Mouse (Mus musculus) adrenal gland, postnatal 10 days (tissue): Measurements from ENCODE around the gene Prdm15. TPM values are rescaled to one million over a fixed set of nuclear protein-coding genes. Genes with fewer than 3 reads are reported as not detected.

Experiments used
- DNase-seq: peaks from one replicate; pipeline ENCODE4 v3.0.0; 2021; ENCODE audit warnings: mixed read lengths
- total RNA-seq, 2 experiments: library from RNA; stranded (reverse); gene quantifications; 2 replicates each; pipeline ENCODE4 v1.2.3; 2021

Prdm15 gene
- total RNA-seq, 2 experiments from 2014 or later: 7.7 to 12.6 TPM

DNA sequence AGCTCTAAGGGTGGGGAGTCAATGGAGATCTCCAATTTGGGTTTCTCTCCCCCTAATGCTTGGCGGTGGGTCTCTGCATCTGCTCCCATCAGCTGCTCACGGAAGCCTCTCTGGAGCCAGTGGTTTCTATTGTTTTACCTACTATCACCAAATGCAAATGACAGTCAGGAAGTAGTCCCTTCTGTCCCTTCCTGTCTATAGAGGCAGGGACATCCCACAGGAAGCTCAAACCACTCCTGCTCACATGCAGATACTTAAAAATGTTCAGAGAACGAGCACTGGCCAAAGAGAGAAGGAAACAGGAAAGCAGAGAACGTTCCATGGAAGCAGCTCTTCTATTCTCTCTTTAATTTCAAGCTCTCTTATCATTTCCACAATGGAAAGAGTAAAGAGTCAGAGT is 32.1 kb downstream of the Prdm15 start:
- DNase-seq: no peak

DNA sequence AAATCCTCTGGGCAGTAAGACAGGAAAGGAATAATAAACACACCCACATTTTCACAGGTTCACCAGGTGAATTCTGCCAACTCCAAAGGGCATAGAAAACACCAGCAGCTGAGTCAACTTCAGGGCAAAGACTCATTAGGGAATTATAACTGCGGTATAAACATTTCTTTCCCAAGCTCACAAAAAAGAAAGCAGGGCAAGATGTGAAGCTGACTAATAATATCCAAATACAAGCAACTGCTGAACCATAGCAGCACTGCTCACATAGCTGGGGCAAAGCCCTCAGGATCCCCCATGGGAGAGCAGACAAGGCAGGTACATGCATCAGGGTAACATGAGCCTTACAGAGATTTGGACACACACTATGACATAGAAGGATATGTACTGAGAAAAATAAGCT is 34.2 kb downstream of the Prdm15 start:
- DNase-seq: no peak

DNA sequence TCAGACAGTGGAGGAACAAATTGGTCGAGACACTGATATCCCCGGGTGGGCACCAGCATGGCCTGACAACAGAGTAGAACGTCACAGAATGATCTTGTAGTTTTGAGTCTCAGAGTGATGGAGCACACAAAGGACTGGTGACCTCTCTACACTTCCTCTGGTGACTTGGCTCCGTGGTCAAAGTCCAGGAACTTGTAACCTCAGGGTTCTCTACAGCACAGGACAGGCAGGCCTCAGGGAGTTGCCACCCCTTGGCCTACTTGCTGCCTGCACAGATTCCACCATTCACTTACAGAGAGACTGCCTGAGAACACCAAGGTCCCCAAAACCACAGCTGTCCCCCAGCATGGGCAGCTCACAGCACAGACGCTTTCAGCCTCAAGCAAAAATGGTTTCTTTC is 36.4 kb downstream of the Prdm15 start:
- no peak for DNase-seq

DNA sequence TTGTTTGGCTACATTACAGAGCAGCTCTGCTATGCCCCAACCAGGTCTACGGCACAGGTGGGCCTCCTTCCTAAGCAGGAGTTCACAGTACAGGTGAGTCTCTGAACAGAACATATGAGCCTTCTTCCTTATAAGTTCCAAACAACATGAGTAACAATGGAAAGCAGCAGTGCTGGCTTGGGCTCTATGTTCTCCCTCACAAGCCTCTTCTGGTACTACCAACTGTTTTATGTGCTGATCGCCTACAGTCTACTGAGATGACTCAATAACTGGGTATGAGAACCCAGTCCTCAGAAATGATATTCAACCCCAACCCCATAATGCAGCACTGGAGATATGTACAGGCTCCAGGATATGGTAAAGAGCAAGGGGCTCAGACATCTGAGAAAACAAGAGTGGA is 37.6 kb downstream of the Prdm15 start:
- no peak for DNase-seq

DNA sequence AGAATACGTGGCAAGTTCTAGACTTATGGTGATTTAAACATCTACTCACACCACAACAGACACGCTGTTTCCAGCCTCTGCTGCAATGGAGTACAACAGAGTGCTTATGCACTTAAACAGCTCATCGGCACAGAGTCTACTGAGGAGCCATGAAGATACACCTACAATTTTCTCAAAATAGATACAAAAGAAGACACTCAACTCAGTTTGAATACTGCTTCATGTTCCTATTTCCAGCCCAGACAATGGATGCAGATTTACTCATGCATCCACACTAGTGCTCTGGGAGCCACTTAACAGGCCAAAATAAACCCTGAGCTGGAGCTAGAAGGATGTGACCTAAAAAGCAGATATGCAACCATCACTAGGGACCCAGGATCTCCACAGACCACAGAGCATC is 42.8 kb downstream of the Prdm15 start:
- DNase-seq: no peak

DNA sequence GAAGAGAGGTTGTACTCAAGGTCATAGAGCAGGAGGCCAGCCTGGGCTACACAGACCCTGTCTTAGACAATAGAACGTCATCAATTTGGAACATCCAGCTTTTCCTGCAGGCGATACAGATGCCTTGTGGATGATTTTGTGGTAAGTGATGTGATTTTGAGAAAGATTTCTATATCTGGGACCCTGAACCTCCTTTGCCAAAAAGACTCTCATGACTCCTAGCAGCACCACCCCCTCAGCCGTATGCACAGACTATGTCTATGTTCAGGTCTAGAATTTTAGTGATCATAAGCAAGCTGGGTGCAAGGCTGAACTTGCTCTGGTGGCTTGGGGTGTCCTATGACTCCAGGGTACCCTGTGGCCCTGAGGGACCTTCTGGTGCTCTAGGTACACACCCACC is 46.0 kb downstream of the Prdm15 start:
- DNase-seq: no peak

DNA sequence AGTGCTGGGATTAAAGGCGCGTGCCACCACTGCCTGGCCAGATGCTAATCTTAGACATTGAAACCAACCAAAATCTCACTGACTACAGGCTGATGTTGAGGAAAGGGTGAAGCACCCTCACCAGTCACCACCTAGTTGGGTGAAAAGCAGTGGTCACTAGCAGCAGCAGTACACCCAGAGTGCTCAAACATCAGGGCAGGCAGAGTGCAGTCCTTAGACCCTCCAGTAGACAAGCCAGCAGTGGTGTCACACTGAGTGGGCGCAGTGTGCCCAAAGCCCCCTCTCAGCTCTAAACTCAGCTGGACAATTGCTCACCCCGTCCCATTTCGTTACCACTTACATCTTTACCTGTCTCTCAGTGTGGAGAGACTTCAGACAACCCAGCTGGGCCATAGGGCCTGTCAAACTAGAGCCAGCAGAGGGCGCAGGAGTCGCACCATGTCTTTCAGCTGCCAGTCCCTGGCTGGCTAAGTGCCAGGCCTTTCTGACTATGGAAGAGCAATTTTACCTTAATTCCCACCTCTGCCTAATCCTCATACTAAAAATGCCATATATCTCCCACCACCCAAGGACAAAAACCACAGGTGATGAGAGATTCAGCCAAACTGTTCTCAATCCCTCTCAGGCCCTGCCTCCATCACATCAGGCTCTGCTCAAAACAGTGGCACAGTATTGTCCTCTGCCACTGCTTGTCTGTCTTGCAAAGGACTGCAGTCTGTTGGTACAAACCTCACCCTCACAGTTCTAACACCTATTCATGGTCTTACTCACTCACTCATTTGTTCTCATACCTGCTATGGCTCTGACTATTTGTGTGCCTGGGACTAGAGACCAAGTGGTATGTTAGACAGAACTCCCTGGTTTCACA is 46.7 kb downstream of the Prdm15 start:
- DNase-seq: peak; percentile 91

DNA sequence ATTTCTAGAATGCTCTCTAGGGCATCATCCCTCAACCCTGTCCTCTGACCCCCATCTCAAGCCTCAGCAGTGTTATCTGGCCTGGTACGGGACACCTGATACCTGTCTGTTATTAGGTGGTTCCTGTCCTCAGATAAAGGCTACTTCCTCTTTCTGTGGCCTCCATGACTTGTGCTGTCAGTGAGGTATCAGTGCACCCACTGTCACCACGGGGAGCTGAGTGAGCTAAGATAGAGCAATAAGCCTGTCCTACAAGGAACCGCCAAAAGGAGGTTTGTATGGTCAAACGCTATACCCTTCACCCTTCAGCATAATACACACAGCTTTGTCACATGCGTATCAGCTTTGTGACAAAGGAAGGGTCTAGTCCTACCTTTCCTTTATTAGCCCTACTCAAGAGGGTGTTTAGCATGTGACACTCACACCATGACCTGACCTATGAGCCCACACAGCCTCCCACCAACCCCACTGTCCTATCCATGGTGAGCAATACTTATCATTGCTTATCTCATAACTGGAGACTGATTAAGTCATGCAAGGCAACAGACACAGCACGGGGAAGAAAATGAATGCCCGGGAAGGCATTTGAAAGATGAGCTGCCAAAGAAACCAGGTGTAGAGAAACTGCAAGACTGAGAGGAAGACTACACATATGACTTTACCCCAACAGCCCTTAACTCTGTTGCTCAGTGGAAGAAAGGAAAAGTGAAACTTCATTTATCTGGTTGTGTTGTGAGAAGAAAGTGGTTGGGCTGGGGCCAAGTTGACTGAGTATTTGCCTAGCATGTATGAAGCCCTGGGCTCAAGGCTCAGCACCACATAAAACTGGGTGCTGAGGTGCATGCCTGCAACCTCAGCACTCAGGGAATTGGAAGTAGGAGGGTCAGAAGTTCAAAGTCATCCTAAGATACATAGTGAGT is 53.4 kb downstream of the Prdm15 start:
- DNase-seq: no peak

DNA sequence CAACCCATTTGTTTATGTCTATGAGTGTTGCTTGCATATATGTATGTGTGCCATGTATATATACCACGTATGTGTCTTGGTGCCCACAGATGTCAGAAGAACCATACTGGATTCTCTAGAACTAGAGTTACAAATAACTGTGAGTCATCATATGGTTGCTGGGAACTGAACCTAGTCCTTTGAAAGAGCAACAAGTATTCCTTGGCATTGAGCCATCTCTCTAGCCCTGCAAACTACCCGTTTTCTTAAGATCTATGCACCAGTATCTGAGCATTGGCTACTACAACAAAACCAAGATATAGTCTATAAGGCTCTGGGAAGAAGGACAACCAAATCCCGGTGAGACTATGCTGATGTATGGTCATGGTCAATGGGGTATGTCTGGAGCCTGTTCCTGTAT is 54.4 kb downstream of the Prdm15 start:
- DNase-seq: no peak

DNA sequence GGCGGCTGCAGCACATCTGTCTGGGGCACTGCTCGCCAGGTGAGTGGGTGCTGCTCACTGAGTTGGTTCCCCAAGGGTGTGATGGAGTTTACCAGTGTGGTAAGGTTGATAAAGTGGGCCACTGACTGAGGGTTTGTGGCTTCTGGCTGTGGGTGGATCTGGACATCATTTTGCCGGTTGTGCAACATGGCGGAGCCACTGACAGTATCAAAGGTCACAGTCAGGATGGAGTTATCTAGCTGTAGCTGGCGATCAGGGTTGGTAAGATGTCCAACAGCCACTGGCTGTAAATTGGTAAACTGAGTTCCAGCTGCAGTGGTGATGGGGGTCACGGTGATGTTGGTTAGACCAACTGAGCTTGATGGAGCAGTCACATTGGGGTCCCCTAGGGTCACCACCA is 57.4 kb downstream of the Prdm15 start:
- no peak for DNase-seq

DNA sequence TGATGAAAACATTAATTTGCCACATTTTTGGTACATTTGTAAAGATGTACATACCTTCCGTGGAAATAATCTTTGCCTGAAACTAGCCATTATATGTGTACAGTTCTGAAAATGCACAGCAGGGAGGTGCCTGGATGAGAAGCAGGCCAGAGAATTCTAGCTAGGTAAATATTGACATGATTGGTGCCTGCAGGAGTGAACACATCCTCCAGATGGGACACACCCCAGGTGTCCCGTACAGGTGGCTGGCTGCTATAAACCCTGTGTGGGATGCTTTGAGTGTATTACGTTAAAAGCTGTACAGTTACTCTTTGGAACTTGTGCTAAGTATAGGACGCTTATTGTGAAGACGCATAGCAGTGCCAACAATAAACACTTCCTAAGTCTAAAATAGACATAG is 68.6 kb downstream of the Prdm15 start:
- no peak for DNase-seq

DNA sequence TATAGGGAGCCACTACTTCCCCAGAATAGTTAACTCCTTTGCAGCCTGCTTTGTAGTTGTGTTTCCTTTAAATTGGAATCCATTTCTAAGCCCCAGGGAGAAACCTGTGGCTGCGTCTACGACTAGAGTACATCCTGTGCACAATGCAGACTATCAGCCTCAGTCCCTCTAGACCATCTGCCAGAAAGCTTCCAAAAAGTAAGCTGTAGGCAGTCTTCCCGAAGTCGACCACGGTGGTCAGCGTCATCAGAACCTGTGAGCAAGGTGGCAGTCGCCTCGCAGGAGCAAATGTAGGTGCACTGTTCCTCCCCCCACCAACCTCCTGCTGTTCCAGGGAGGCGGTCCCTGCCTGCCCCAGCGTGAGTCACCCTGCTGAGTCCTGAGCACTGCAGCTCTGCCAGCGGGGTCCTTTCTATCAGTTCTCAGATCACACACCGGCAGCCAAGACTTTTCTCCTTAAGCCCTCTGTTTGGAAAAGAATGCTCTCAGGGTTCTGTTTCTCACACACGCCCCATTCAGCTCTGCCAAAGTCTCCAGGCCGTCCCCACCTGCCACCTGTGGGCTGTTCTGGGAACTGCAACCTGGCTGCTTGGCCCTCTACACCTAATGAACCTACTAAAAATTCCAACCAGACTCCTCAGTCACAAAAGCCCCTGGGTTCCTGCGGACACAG is 73.2 kb downstream of the Prdm15 start:
- peak; percentile 90 for DNase-seq

DNA sequence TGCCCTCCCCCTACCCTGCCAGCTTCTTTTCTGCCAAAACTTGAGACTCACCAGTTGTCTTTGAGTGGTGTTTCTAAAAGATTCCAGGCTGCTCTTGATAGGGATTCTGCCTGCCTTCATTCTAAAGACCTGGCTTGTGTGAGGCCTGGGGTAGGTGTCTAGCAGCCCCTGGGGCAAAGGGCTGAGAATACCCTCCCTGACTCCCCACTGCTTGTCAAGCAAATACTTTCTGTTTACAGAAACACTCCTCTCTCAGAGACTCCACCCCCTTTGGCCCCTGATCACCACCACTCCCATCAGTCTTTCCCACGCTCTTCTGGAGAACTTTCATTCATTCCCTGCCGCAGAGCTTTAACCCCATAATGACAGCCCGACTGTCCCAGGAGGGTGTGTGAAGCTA is 85.1 kb downstream of the Prdm15 start:
- no peak for DNase-seq

DNA sequence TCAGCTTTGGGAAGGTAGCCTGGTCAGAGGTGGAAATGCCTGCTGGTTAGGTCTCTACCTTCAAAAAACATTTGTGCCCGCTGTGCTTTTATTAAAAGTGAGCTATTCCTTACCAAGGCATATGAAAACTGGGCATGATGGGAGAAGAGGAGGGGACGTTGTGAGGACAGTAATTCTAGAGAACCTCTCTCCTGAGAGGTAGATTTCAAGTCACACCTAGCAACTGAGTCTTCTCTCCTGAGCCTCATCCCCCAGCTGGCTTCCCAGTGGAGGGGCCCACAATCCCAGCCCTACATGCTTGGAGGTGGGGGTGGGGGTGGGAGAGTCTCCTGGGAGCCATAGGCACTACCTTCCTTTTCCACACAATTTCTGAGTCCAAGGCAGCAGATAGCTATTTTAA is 87.0 kb downstream of the Prdm15 start:
- DNase-seq: no peak

DNA sequence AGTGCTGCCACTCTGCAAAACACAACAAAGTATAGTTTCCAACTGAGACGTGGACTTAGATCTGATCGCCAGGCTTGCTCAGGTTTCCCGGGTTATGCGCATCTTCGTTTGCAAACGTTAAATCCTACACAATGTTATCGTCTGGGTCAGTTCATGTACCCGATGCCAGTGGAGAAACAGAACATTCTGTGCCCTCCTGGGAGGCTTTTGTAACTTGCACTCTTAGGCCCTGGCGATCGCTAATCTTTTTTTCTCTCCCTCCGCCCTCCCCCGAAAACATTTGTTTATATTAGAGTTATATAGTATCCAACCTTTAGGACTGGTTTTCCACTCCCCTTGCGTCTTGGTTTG is 87.7 kb downstream of the Prdm15 start:
- no peak for DNase-seq

DNA sequence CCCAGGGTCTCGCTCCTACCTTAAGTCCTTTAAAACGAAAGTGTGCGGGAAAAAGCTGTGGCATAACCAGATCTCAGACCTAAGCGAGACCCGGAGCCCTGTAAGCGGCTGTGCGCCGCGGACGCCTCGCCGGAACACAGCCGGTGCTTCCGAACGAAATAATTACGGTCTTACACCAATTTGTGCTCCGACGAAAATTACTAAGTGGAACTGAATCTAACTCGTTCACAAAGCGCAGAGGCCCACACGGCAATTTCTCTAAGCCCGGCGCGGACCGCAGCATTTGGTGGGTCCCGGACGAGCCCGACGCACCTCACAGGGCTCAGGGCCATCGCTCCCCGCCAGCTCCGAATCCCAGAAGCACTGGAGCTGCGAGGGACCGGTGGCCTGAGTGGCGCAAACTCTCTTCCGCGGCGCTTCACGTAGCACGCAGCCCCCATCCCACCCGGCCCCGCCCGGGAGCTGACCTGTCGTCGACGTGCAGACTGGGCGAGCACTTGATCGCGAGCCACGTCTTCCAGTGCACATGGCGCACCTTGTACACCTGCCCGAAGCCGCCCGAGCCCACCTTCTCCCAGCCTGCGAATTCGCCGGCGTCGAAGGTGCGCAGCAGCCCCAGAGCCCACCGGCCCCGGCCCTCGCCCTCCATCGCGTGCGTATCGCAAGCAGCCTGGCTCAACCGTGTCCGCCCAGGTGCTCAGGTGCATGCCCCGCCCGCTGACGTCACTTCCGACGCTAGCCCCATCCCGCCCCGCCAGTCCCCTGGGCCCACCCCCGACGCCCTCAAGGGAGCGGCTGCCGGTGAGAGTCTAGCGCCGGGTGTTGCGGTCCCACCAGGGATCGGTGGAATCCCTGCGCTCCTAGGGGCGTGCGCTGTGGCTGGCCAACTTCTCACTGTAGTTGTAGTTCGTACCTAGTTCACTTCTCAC is 88.3 kb downstream of the Prdm15 start, which contains the start of gene Ripk4:
TSS of gene Ripk4 (minus strand) at position 727 of the 929 bp plus-strand sequence.
- DNase-seq: peak; percentile 21

DNA sequence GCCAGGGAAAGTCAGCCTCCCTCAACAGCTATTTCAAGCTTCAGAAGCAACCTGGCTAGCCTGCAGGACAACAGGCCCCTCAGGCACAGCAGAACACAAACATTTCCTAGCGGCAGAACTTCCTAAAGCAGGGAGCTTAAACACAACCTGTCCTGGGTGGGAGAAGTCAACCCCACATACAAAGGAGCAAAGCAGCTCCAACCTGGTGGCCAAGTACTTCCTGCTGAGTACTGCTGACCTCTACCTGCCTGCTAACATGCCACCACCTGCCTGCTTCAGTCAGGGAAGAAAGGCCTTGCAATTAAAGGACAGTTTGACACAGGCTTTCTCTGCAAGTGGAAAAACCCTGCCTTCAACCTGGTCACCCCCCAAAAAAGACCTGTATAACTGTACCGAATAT is 89.9 kb downstream of the Prdm15 start:
- DNase-seq: no peak

DNA sequence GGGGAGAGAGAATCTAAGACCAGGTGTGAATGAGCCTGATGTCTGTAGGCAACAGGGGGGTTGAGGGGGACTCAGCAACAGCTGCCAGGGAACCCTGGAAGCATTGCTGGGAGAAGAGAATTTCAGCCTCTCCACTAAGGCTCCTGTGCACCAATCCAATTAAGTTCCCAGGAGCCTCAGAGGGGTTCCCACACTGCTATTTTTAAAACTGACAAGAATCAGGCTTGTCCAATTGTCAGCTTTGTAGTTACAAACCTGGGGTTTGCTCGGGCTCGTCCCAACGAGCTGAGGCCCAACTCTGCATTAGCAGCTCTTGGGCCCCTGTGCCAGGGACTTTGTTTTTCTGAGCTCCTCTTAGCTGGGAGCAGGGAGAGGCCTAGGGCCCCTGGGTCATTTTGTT is 92.0 kb downstream of the Prdm15 start:
- no peak for DNase-seq

DNA sequence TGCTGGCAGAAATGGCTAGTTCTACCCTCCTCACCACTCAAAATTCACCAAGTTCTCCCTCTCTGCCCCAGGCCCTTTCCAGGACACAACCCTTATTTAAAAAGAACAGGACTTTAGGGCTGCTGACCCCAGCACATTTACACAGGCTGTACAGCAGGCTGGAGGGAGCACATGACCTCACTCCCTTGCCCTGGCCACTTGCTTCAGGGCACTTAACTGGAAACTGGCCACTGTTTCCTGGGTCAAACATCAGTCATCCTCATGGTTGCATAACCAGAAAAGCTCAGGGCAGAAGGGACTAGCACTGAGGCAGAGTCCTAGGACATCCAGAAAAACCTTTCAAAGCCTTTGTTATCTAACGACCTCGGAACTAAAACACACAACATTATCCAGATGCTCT is 93.4 kb downstream of the Prdm15 start:
- DNase-seq: no peak

DNA sequence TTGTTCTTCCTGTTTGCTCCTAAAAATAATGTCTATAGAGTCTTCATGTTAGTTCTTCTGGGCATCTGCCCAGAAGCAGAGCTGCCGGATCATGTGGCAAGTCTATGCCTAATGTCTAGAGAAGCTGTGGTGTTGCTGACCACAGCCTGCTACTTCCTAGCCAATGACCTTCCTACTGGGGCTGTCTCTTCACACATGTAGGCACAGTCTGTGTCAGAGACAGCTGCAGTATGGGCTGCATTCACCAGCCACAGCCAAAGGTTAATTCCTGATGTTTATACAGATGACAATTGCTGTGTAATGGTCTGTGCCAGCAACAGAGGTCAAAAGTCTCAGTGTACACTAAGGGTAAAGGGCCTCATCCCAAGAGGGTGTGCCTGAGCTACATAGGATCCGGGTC is 95.2 kb downstream of the Prdm15 start:
- DNase-seq: no peak

DNA sequence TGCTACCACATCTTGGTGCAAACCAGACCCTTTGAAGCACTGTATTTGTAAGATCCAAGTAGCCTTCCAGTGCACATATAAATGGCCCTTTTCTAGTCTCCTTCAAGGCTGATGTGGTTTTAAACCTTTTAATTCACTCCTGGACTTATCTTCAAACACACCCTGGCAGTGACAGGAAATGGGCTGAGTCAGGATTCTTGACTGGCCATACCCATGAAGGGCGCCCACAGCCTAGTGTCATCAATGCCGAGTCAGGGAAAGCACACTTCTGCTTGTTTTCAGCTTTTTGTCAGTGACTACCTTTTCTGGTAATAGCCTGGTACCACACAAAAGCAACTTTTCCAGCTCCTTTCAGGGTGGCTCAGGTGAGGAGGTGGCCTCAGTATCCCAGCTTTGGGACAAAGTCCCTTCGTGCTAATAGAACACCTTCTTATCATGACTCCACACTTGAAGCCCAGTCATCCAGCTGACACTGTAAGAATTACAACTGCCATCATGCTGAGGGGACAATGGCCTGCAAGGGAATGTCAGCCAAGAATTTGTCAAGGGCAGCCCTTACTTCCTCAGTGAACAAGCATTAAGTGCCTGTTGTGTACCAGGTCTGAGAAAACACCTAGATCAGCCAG is 99.2 kb downstream of the Prdm15 start:
- DNase-seq: no peak
